Mouse (Mus musculus): ENCODE data around the gene Frmd3. TPM values are rescaled to one million over a fixed set of nuclear protein-coding genes. Genes with fewer than 3 reads are reported as not detected.

Frmd3 gene
- total RNA-seq (2023) = not detected

DNA sequence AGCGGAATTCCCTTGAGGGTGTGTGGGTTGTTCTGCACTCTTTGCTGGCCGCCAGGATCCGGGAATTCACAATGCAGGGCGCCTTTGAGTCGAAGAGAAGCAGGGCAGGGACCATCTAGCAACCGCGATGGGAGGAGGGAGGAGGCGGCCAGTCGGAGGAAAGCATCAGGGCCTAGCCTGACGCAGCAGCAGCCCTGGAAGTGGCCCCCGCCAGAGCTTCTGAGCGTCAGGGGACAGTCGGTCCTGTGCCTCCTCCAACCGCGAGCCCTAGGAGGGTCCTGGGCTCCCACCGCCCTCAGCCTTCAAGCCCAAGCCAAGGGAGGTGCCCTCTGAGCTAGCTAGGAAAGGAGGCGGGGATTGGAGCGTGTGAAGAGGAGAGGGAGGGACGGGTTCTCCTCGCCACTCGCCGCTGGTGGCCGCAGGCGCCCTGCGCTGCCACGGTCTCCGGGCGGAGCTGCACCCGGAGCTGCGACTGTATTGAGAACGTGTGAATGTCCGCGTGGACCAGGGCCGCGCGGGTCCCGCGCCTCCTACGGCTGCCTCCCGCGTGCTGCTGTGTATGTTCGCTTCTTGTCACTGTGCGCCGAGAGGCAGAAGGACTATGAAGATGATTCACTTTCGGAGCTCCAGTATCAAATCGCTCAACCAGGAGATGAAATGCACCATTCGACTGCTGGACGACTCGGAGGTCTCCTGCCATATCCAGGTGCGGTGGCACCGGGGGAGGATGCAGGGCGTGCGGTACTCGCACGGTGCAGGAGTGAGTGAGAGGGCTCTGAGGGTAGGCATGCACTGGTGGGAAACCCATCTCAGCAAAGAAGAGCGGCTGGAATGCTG, at the start of gene Frmd3:
Gene Frmd3 (plus strand): TSS at position 232 of the 837 bp plus-strand sequence.

DNA sequence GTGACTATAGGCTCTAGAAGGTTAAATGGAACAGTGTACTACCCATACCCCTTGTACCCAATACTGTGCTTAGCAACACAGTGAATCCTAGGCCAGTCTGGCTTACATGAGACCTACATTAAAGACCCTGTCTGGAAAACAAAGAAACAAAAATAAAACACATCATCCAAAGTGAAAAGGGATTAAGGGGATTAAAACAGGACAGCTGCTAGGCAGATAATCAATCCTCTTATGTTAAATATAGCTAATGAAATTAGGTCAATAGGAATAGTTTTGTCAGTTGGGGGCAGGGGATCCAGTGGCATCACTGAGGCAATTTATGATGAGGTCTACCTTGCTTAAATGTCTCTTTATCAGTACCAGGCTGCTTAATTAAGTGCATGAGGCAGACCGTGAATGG, 228.9 kb downstream of the Frmd3 start, which contains the start of gene Kdm4c:
Gene Kdm4c (plus strand): TSS at position 322 of the 400 bp plus-strand sequence.

Other genes starting within 250 kb of the Frmd3 start
- not detected for gene Rasef, start 222.4 kb upstream of the Frmd3 start, total RNA-seq (2023)
- not detected for gene Gm11758, start 137.2 kb upstream of the Frmd3 start, total RNA-seq (2023)
- not detected for gene Gm11757, start 122.3 kb upstream of the Frmd3 start, total RNA-seq (2023)
- not detected for gene Gm13871, start 107.5 kb upstream of the Frmd3 start, total RNA-seq (2023)
- gene Gm11756, start 92.7 kb upstream of the Frmd3 start, total RNA-seq (2023) = not detected
- not detected for gene 2310002L09Rik, start 62.6 kb upstream of the Frmd3 start, total RNA-seq (2023)
- 10 to 100 TPM; 29.7 to 31.2 TPM for gene Kdm4c, start 229.1 kb downstream of the Frmd3 start, total RNA-seq (2023)